Mouse (Mus musculus) lung, embryonic 15.5 days (tissue): Measurements from ENCODE around the gene 1700020L24Rik. TPM values are rescaled to one million over a fixed set of nuclear protein-coding genes. Genes with fewer than 3 reads are reported as not detected.

Experiments used
- ATAC-seq: fragments of 200-750 bp; cut with Nextera tagmentation; 2 replicates; pipeline ENCODE4 v1.8.0; 2017; ENCODE audit warnings: moderate number of reproducible peaks, borderline replicate concordance; ENCODE audit not compliant: low FRiP score, low TSS enrichment; ENCODE audit errors: extremely low read depth
- H3K27ac ChIP-seq: fragments of 300-500 bp; sonication (generic); 2 replicates; pipeline ENCODE4 v1.5.1; 2015; ENCODE audit warnings: moderate library complexity, mild to moderate bottlenecking, inconsistent platforms
- H3K27me3 ChIP-seq: fragments of 300-500 bp; sonication (generic); 2 replicates; pipeline ENCODE4 v1.6.1; 2015; ENCODE audit warnings: inconsistent platforms
- H3K36me3 ChIP-seq: fragments of 300-500 bp; sonication (generic); 2 replicates; pipeline ENCODE4 v1.6.1; 2015; ENCODE audit warnings: inconsistent platforms
- H3K4me1 ChIP-seq: fragments of 300-500 bp; sonication (generic); 2 replicates; pipeline ENCODE4 v1.6.1; 2015; ENCODE audit warnings: inconsistent platforms
- H3K4me2 ChIP-seq: fragments of 300-500 bp; sonication (generic); 2 replicates; pipeline ENCODE4 v1.6.1; 2015; ENCODE audit warnings: inconsistent platforms, mild to moderate bottlenecking, moderate library complexity
- H3K4me3 ChIP-seq: fragments of 300-500 bp; sonication (generic); 2 replicates; pipeline ENCODE4 v1.5.1; 2015; ENCODE audit warnings: mild to moderate bottlenecking, inconsistent platforms
- H3K9ac ChIP-seq: fragments of 300-500 bp; sonication (generic); 2 replicates; pipeline ENCODE4 v1.6.1; 2015; ENCODE audit warnings: inconsistent platforms
- H3K9me3 ChIP-seq: fragments of 300-500 bp; sonication (generic); 2 replicates; pipeline ENCODE4 v1.6.1; 2016; ENCODE audit warnings: inconsistent platforms
- WGBS: fragments of 180-500 bp; shearing (Covaris S2); methylation state at CpG from one replicate; pipeline ENCODE4 v1.1.7; 2015; 5-methylcytosine and 5-hydroxymethylcytosine counted together
- polyA plus RNA-seq: library from polyadenylated mRNA; unstranded; fragments of >200 nt; fragmentation: Nextera tagmentation; extraction: Ambion mirVana; gene quantifications from 2 replicates; pipeline ENCODE4 v1.2.1, GENCODE M21; 2015

Gene 1700020L24Rik
- polyA plus RNA-seq, 1 experiment from 2014 or later: 0.29 TPM

GRCm38 (mm10) chr11:83457912-83458601, 20.6 kb downstream of the 1700020L24Rik start:
- Histone ChIP-seq H3K4me2 (no peak overlapping the region), H3K27ac (no peak overlapping the region), H3K36me3 (no peaks in the 10 kb centered on the region), H3K9ac (no peak overlapping the region), H3K4me1 (peaks cover 26% of the 10 kb centered on the region), H3K4me3 (no peak overlapping the region), H3K9me3 (no peaks in the 10 kb centered on the region), H3K27me3 (peaks cover 13% of the 10 kb centered on the region)
- 62% methylated on average over 9 of the region's 9 CpGs for WGBS
- no peak for ATAC-seq

GRCm38 (mm10) chr11:83461462-83462027, 24.1 kb downstream of the 1700020L24Rik start:
- 79% methylated on average over 10 of the region's 10 CpGs for WGBS
- Histone ChIP-seq H3K36me3 (no peaks in the 10 kb centered on the region), H3K9me3 (no peaks in the 10 kb centered on the region), H3K4me1 (peaks cover 13% of the 10 kb centered on the region; the same call in 1 of the 2 replicates), H3K4me2 (peak overlapping the region; percentile 93; the same call in 1 of the 2 replicates), H3K27me3 (peaks cover 31% of the 10 kb centered on the region), H3K4me3 (no peak overlapping the region), H3K27ac (no peak overlapping the region), H3K9ac (no peak overlapping the region)
- ATAC-seq: no peak

- Histone ChIP-seq H3K4me1 (peaks cover 23% of the 10 kb centered on the region), H3K9me3 (no peaks in the 10 kb centered on the region), H3K36me3 (no peaks in the 10 kb centered on the region), H3K4me3 (peak within 1 kb of the TSS; percentile 58), H3K4me2 (peak within 1 kb of the TSS; percentile 93), H3K27ac (no peak within 1 kb of the TSS), H3K27me3 (peaks cover 31% of the 10 kb centered on the region), H3K9ac (peak within 1 kb of the TSS; percentile 58)
- WGBS: under 1% methylated on average over 42 of the region's 42 CpGs
- peak; percentile 55; the same call in 1 of the 2 replicates for ATAC-seq
Measured at GRCm38 (mm10) chr11:83462711-83463244, 25.3 kb downstream of the 1700020L24Rik start, which contains the start of gene Mmp28. Gene Mmp28, minus strand, starts transcription at chr11:83463071.

GRCm38 (mm10) chr11:83465976-83466375, 28.5 kb downstream of the 1700020L24Rik start:
- Histone ChIP-seq H3K36me3 (no peaks in the 10 kb centered on the region), H3K9ac (no peak overlapping the region), H3K27me3 (peaks cover 34% of the 10 kb centered on the region), H3K9me3 (no peaks in the 10 kb centered on the region), H3K4me3 (no peak overlapping the region), H3K27ac (peak overlapping the region; percentile 75; the same call in 1 of the 2 replicates), H3K4me2 (no peak overlapping the region), H3K4me1 (peaks cover 21% of the 10 kb centered on the region)
- no peak for ATAC-seq
- 5% methylated on average over 2 of the region's 2 CpGs for WGBS

- whole genome bisulfite sequencing: 31% methylated on average over 11 of the region's 11 CpGs
- peak; percentile 53; the same call in 1 of the 2 replicates for ATAC-seq
- H3K27ac ChIP-seq: peak overlapping the region; percentile 75
Measured at GRCm38 (mm10) chr11:83467120-83467652, 29.7 kb downstream of the 1700020L24Rik start.

GRCm38 (mm10) chr11:83468765-83469164, 31.3 kb downstream of the 1700020L24Rik start:
- H3K27ac ChIP-seq: no peak overlapping the region
- H3K9me3 ChIP-seq: no peaks in the 10 kb centered on the region
- H3K4me2 ChIP-seq: no peak overlapping the region
- ATAC-seq: no peak
- H3K27me3 ChIP-seq: peaks cover 14% of the 10 kb centered on the region; the same call in 1 of the 2 replicates
- H3K4me3 ChIP-seq: no peak overlapping the region
- no peaks in the 10 kb centered on the region for H3K36me3 ChIP-seq
- H3K9ac ChIP-seq: no peak overlapping the region
- 90% methylated on average over 3 of the region's 3 CpGs for WGBS
- peaks cover 18% of the 10 kb centered on the region for H3K4me1 ChIP-seq

More at GRCm38 (mm10) chr11:83467120-83467652, 29.7 kb downstream of the 1700020L24Rik start:
- no peaks in the 10 kb centered on the region for H3K9me3 ChIP-seq
- H3K4me2 ChIP-seq: no peak overlapping the region
- H3K36me3 ChIP-seq: no peaks in the 10 kb centered on the region
- H3K9ac ChIP-seq: no peak overlapping the region
- H3K4me3 ChIP-seq: no peak overlapping the region
- H3K27me3 ChIP-seq: peaks cover 25% of the 10 kb centered on the region
- peaks cover 20% of the 10 kb centered on the region for H3K4me1 ChIP-seq

- ATAC-seq: no peak
- Histone ChIP-seq H3K27ac (no peak overlapping the region), H3K4me1 (peaks cover 24% of the 10 kb centered on the region), H3K27me3 (0 out of 2 replicates have a peak, but pooled peaks cover 2% of the 10 kb centered on the region), H3K36me3 (peaks cover 7% of the 10 kb centered on the region; the same call in 1 of the 2 replicates), H3K9me3 (no peaks in the 10 kb centered on the region), H3K4me3 (peak overlapping the region; percentile 87; the same call in 1 of the 2 replicates), H3K4me2 (peak overlapping the region; percentile 62), H3K9ac (no peak overlapping the region)
- WGBS: 56% methylated on average over 2 of the region's 2 CpGs
Measured at GRCm38 (mm10) chr11:83471766-83472165, 34.3 kb downstream of the 1700020L24Rik start.

- ATAC-seq: peak; percentile 99
- Histone ChIP-seq H3K27ac (peak within 1 kb of the TSS; percentile 93), H3K9ac (peak within 1 kb of the TSS; percentile 88), H3K4me3 (peak within 1 kb of the TSS; percentile 87), H3K27me3 (0 out of 2 replicates have a peak, but pooled peaks cover 2% of the 10 kb centered on the region), H3K4me2 (peak within 1 kb of the TSS; percentile 66), H3K9me3 (no peaks in the 10 kb centered on the region), H3K4me1 (peaks cover 15% of the 10 kb centered on the region), H3K36me3 (peaks cover 11% of the 10 kb centered on the region; the same call in 1 of the 2 replicates)
- WGBS: under 1% methylated on average over 66 of the region's 66 CpGs
Measured at GRCm38 (mm10) chr11:83472324-83473234, 35.1 kb downstream of the 1700020L24Rik start, which contains the start of gene Taf15. Gene Taf15, plus strand, starts transcription at chr11:83473086.

- Histone ChIP-seq H3K4me3 (peak overlapping the region; percentile 87), H3K27me3 (0 out of 2 replicates have a peak, but pooled peaks cover 2% of the 10 kb centered on the region), H3K9ac (peak overlapping the region; percentile 88), H3K36me3 (peaks cover 15% of the 10 kb centered on the region; the same call in 1 of the 2 replicates), H3K9me3 (no peaks in the 10 kb centered on the region), H3K27ac (peak overlapping the region; percentile 90), H3K4me2 (peak overlapping the region; percentile 66), H3K4me1 (peaks cover 15% of the 10 kb centered on the region)
- under 1% methylated on average over 52 of the region's 52 CpGs for WGBS
- peak; percentile 87 for ATAC-seq
Measured at GRCm38 (mm10) chr11:83473235-83474016, 35.9 kb downstream of the 1700020L24Rik start.
